Mouse (Mus musculus) thymus, adult 2 months (tissue): ENCODE results near the gene Gsg1l.

Experiments
- CTCF ChIP-seq: fragments of 200-500 bp; IDR thresholded peaks from 2 replicates; pipeline ENCODE4 v1.5.1; 2012; ENCODE audit warnings: mild to moderate bottlenecking, control low read depth, low read length, moderate library complexity, borderline replicate concordance; ENCODE audit not compliant: control insufficient read depth, poor library complexity, insufficient read depth; ENCODE audit errors: extremely low read depth
- POLR2A ChIP-seq: fragments of 200-500 bp; IDR thresholded peaks from 2 replicates; pipeline ENCODE4 v1.6.1; 2012; ENCODE audit warnings: mild to moderate bottlenecking, low read length, control low read depth, moderate library complexity; ENCODE audit not compliant: control insufficient read depth, poor library complexity, insufficient read depth; ENCODE audit errors: extremely low read depth

DNA sequence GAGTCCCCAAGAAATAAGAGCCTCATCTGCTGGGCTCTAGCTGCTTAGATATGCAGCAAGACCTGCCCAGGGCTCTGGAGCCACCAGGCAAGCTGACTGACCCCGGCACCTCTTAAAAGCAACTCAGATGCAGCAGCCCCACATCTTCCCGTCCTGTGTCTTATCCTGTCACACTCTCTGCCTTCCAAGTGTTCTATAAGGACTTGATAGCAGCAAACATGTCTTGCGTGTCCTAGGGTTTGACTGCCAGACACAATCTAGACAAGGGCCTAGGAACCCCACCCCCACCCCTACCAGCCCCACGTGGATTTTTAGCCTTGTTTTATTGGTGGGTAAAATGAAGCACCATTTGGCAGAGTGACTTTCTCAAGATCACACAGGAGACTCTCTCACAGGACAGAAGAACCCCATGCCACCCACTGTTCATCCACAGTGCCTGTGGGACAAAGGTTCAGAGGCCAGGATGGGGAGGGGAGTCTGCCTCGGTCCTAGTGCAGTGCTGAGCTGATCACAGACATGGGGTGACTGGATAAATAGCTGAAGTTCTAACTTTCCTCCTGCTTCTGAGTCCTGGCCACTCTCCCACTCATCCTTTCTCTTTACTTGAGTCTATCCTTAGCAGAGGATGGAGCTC lies 16.9 kb downstream of the Gsg1l start:
- TF ChIP-seq POLR2A = no peak
- TF ChIP-seq CTCF = no peak
